Mouse (Mus musculus): ENCODE measurements around the gene Fcgr1.

DNA sequence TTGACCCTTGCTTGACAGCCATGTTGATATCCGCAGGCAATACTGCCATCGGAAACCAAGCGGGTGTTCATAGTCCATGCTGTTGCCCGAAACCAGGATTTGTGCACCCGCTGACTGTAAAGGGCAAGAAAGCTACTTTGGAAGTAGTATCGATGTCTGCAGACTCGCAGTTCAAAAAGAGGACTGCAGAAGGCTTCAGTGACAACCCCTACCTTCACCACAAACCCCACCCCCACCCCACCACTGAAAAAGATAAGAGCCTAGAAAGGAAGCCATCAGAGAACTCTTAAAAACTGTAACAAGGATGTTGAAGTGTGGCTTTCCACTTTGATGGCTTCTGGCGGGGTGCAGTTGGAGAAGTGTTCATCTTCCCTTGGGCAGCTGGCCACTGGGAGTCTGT, 44.3 kb upstream of the Fcgr1 start:
- TF ChIP-seq CTCF (IDR thresholded peaks at IDR 0.05) (no peak), EP300 (IDR thresholded peaks at IDR 0.05) (no peak)

Measured in lung, postnatal 0 days (tissue).